23 mouse cellular contexts compared by ENCODE assay signal in genomic region chr5:87940752-87941151, GRCm38 (mm10). TPM values are rescaled to one million over a fixed set of nuclear protein-coding genes. Genes with fewer than 3 reads are reported as not detected.
A peak's percentile ranks its signal among the peaks of the same experiment; 100 is the strongest.
DNase-seq lines count a peak whose midpoint lies in the region; ATAC-seq and TF ChIP-seq lines count a peak whose summit lies in the region.
"Had no signal": no experiment of that assay in that cellular context is flagged by ENCODE, and none has a peak within 500 bp of the region (broad histone marks: within the 10 kb centered on the region; RNA-seq: fewer than 3 reads in every experiment).

No protein-coding gene starts in this region.

- no peaks in the 10 kb centered on the region for H3K4me1 ChIP-seq in kidney, postnatal 0 days (replicated peaks; ENCODE audit: insufficient read depth, low read length)
- no peaks in the 10 kb centered on the region for H3K4me1 ChIP-seq in kidney, embryonic 15.5 days
- H3K4me1 ChIP-seq in neural tube, embryonic 15.5 days: no peaks in the 10 kb centered on the region
- H3K4me1 ChIP-seq: embryonic facial prominence, embryonic 15.5 days; heart, embryonic 12.5 days; lung, embryonic 15.5 days had no signal

- H3K27me3 ChIP-seq in kidney, postnatal 0 days (ENCODE audit: insufficient read depth, low read length): no peaks in the 10 kb centered on the region
- H3K27me3 ChIP-seq in kidney, embryonic 15.5 days: no peaks in the 10 kb centered on the region
- no peaks in the 10 kb centered on the region for H3K27me3 ChIP-seq in neural tube, embryonic 15.5 days (replicated peaks)
- H3K27me3 ChIP-seq: embryonic facial prominence, embryonic 15.5 days; heart, embryonic 12.5 days; lung, embryonic 15.5 days had no signal

- DNase-seq in embryo, embryonic 10 days (ENCODE audit: low spot score): peak; percentile 8
- no peak for DNase-seq in embryo, embryonic 9.5 days (ENCODE audit: extremely low spot score)
- peak; percentile 1 for DNase-seq in kidney, postnatal 0 days (ENCODE audit: low spot score)
- DNase-seq in 3T3-L1 (ENCODE audit: low read depth, low spot score): peak; percentile 4
- DNase-seq in embryo, embryonic 10.5 days (ENCODE audit: low spot score): peak; percentile 30
- DNase-seq in kidney, adult 9 months: no peak
- DNase-seq: adrenal gland, adult 8-10 months; gastrocnemius, postnatal 25 days; heart, postnatal 4 days; layer of hippocampus, adult 9-11 months; left cerebral cortex, postnatal 4 days; right cerebral cortex, postnatal 14 days; thymus, postnatal 36 days had no signal

- H3K4me2 ChIP-seq in kidney, postnatal 0 days (ENCODE audit: low read length): no peak overlapping the region
- H3K4me2 ChIP-seq in kidney, embryonic 15.5 days: no peak overlapping the region
- no peak overlapping the region for H3K4me2 ChIP-seq in neural tube, embryonic 15.5 days
- H3K4me2 ChIP-seq: embryonic facial prominence, embryonic 15.5 days; heart, embryonic 12.5 days; liver, embryonic 11.5 days; lung, embryonic 15.5 days had no signal

- no peak overlapping the region for H3K27ac ChIP-seq in kidney, postnatal 0 days
- H3K27ac ChIP-seq in kidney, embryonic 15.5 days: no peak overlapping the region
- no peak overlapping the region for H3K27ac ChIP-seq in neural tube, embryonic 15.5 days (replicated peaks)
- H3K27ac ChIP-seq: embryonic facial prominence, embryonic 15.5 days; lung, embryonic 15.5 days had no signal

- TF ChIP-seq CTCF in kidney, postnatal 0 days (IDR thresholded peaks at IDR 0.05; ENCODE audit: low read depth): peak; percentile 54

- no peak for ATAC-seq in kidney, postnatal 0 days (replicated peaks; ENCODE audit: low FRiP score, low read depth)
- no peak for ATAC-seq in kidney, embryonic 15.5 days (replicated peaks; ENCODE audit: low FRiP score)
- ATAC-seq in neural tube, embryonic 15.5 days (ENCODE audit: low FRiP score): no peak

- WGBS in kidney, postnatal 0 days: 41% methylated on average over 3 of the region's 3 CpGs
- 46% methylated on average over 3 of the region's 3 CpGs for WGBS in kidney, embryonic 15.5 days
- WGBS in neural tube, embryonic 15.5 days: 49% methylated on average over 3 of the region's 3 CpGs

- no peaks in the 10 kb centered on the region for H3K36me3 ChIP-seq in kidney, postnatal 0 days (ENCODE audit: insufficient read depth, low read length)
- no peaks in the 10 kb centered on the region for H3K36me3 ChIP-seq in kidney, embryonic 15.5 days
- H3K36me3 ChIP-seq in neural tube, embryonic 15.5 days: no peaks in the 10 kb centered on the region
- H3K36me3 ChIP-seq: embryonic facial prominence, embryonic 15.5 days; heart, embryonic 12.5 days; lung, embryonic 15.5 days had no signal

- no peak overlapping the region for H3K9ac ChIP-seq in kidney, postnatal 0 days (ENCODE audit: low read depth, low read length)
- H3K9ac ChIP-seq in kidney, embryonic 15.5 days: no peak overlapping the region
- H3K9ac ChIP-seq in neural tube, embryonic 15.5 days (replicated peaks): no peak overlapping the region
- H3K9ac ChIP-seq: embryonic facial prominence, embryonic 15.5 days; heart, embryonic 12.5 days; lung, embryonic 15.5 days had no signal

- no peaks in the 10 kb centered on the region for H3K9me3 ChIP-seq in kidney, postnatal 0 days (replicated peaks; ENCODE audit: low read length)
- no peaks in the 10 kb centered on the region for H3K9me3 ChIP-seq in kidney, embryonic 15.5 days (replicated peaks)
- H3K9me3 ChIP-seq in neural tube, embryonic 15.5 days (replicated peaks): no peaks in the 10 kb centered on the region
- H3K9me3 ChIP-seq: embryonic facial prominence, embryonic 15.5 days; heart, embryonic 12.5 days; lung, embryonic 15.5 days had no signal

- H3K4me3 ChIP-seq in kidney, postnatal 0 days (replicated peaks; ENCODE audit: low read depth, low read length): no peak overlapping the region
- no peak overlapping the region for H3K4me3 ChIP-seq in kidney, embryonic 15.5 days (replicated peaks)
- H3K4me3 ChIP-seq in neural tube, embryonic 15.5 days (replicated peaks): no peak overlapping the region
- H3K4me3 ChIP-seq: embryonic facial prominence, embryonic 15.5 days; heart, embryonic 12.5 days; lung, embryonic 15.5 days had no signal

RNA-seq across cellular contexts. Expression of gene Csn3, which starts 15.4 kb away (rescaled TPM):
- 0.18 TPM in 1 of 2 replicates, not detected in the other for polyA plus RNA-seq in kidney, postnatal 0 days (2015; fragmentation: Nextera tagmentation; extraction: Ambion mirVana)
- polyA plus RNA-seq in kidney, embryonic 15.5 days (2015; fragmentation: Nextera tagmentation; extraction: Ambion mirVana): 0.42 and 0.67 TPM in 2 replicates
- polyA plus RNA-seq in neural tube, embryonic 15.5 days (2015; fragmentation: Nextera tagmentation; extraction: Ambion mirVana): 0.24 TPM in 1 of 2 replicates, not detected in the other
- polyA plus RNA-seq: heart, embryonic 12.5 days; lung, embryonic 15.5 days; testis, adult 2 months had no signal

RNA-seq across cellular contexts. Expression of gene 2310003L06Rik, which starts 28.5 kb away (rescaled TPM):
- not detected in 2 replicates for polyA plus RNA-seq in kidney, postnatal 0 days (2015; fragmentation: Nextera tagmentation; extraction: Ambion mirVana)
- not detected in 2 replicates for polyA plus RNA-seq in kidney, embryonic 15.5 days (2015; fragmentation: Nextera tagmentation; extraction: Ambion mirVana)
- polyA plus RNA-seq in neural tube, embryonic 15.5 days (2015; fragmentation: Nextera tagmentation; extraction: Ambion mirVana): not detected in 2 replicates
- polyA plus RNA-seq: C2C12; heart, embryonic 12.5 days; intestine, embryonic 14.5 days; kidney, embryonic 16.5 days; liver, embryonic 11.5 days; lung, embryonic 15.5 days; testis, adult 2 months had no signal

RNA-seq across cellular contexts. Expression of gene Gm28434, which starts 28.6 kb away (rescaled TPM):
- not detected in 2 replicates for polyA plus RNA-seq in kidney, postnatal 0 days (2015; fragmentation: Nextera tagmentation; extraction: Ambion mirVana)
- not detected in 2 replicates for polyA plus RNA-seq in kidney, embryonic 15.5 days (2015; fragmentation: Nextera tagmentation; extraction: Ambion mirVana)
- not detected in 2 replicates for polyA plus RNA-seq in neural tube, embryonic 15.5 days (2015; fragmentation: Nextera tagmentation; extraction: Ambion mirVana)
- polyA plus RNA-seq: C2C12; embryonic facial prominence, embryonic 15.5 days; heart, embryonic 12.5 days; intestine, embryonic 14.5 days; kidney, embryonic 16.5 days; liver, embryonic 11.5 days; lung, embryonic 15.5 days; testis, adult 2 months had no signal

RNA-seq across cellular contexts. Expression of gene Cabs1, which starts 38.5 kb away (rescaled TPM):
- not detected in 2 replicates for polyA plus RNA-seq in kidney, postnatal 0 days (2015; fragmentation: Nextera tagmentation; extraction: Ambion mirVana)
- polyA plus RNA-seq in kidney, embryonic 15.5 days (2015; fragmentation: Nextera tagmentation; extraction: Ambion mirVana): not detected in 2 replicates
- not detected in 2 replicates for polyA plus RNA-seq in neural tube, embryonic 15.5 days (2015; fragmentation: Nextera tagmentation; extraction: Ambion mirVana)
- polyA plus RNA-seq: C2C12; embryonic facial prominence, embryonic 15.5 days; heart, embryonic 12.5 days; intestine, embryonic 14.5 days; kidney, embryonic 16.5 days; liver, embryonic 11.5 days; lung, embryonic 15.5 days had no signal

RNA-seq across cellular contexts. Expression of gene Odam, which starts 55.9 kb away (rescaled TPM):
- 0.13 TPM in 1 of 2 replicates, not detected in the other for polyA plus RNA-seq in kidney, postnatal 0 days (2015; fragmentation: Nextera tagmentation; extraction: Ambion mirVana)
- polyA plus RNA-seq in kidney, embryonic 15.5 days (2015; fragmentation: Nextera tagmentation; extraction: Ambion mirVana): not detected in 2 replicates
- not detected in 2 replicates for polyA plus RNA-seq in neural tube, embryonic 15.5 days (2015; fragmentation: Nextera tagmentation; extraction: Ambion mirVana)
- polyA plus RNA-seq: C2C12; heart, embryonic 12.5 days; intestine, embryonic 14.5 days; kidney, embryonic 16.5 days; liver, embryonic 11.5 days; lung, embryonic 15.5 days; testis, adult 2 months had no signal

Comparison
In these comparisons a context has a peak if more than half of its experiments do, and no peak if none do; other contexts are left out.
1. DNase-seq: peak in embryo, embryonic 10 days (single experiment), kidney, postnatal 0 days (single experiment), 3T3-L1 (single experiment) and embryo, embryonic 10.5 days (single experiment); none in embryo, embryonic 9.5 days (single experiment) and kidney, adult 9 months (single experiment).